Mouse (Mus musculus) heart, embryonic 15.5 days (tissue): ENCODE measurements around the gene Wdr62. TPM values are rescaled to one million over a fixed set of nuclear protein-coding genes. Genes with fewer than 3 reads are reported as not detected.
A peak's percentile ranks its signal among the peaks of the same experiment; 100 is the strongest.

Experiments used
- ATAC-seq: fragments of 200-750 bp; cut with Nextera tagmentation; replicated peaks from 2 replicates; pipeline ENCODE4 v1.8.0; 2017; ENCODE audit warnings: low read depth, moderate TSS enrichment; ENCODE audit not compliant: insufficient number of reproducible peaks, insufficient read depth, low FRiP score
- H3K27ac ChIP-seq: fragments of 300-500 bp; sonication (generic); 2 replicates; pipeline ENCODE4 v1.5.1; 2015; ENCODE audit warnings: mild to moderate bottlenecking, inconsistent platforms
- H3K27me3 ChIP-seq: fragments of 300-500 bp; sonication (generic); 2 replicates; pipeline ENCODE4 v1.6.1; 2015; ENCODE audit warnings: inconsistent platforms
- H3K36me3 ChIP-seq: fragments of 300-500 bp; sonication (generic); 2 replicates; pipeline ENCODE4 v1.6.1; 2015; ENCODE audit warnings: mild to moderate bottlenecking, inconsistent platforms
- H3K4me1 ChIP-seq: fragments of 300-500 bp; sonication (generic); replicated peaks from 2 replicates; pipeline ENCODE4 v1.6.1; 2015; ENCODE audit warnings: inconsistent platforms
- H3K4me2 ChIP-seq: fragments of 300-500 bp; sonication (generic); 2 replicates; pipeline ENCODE4 v1.6.1; 2015; ENCODE audit warnings: inconsistent platforms, mild to moderate bottlenecking, moderate library complexity
- H3K4me3 ChIP-seq: fragments of 300-500 bp; sonication (generic); 2 replicates; pipeline ENCODE4 v1.5.1; 2015; ENCODE audit warnings: mild to moderate bottlenecking, inconsistent platforms
- H3K9ac ChIP-seq: fragments of 300-500 bp; sonication (generic); 2 replicates; pipeline ENCODE4 v1.6.1; 2015; ENCODE audit warnings: mild to moderate bottlenecking, inconsistent platforms
- H3K9me3 ChIP-seq: fragments of 300-500 bp; sonication (generic); replicated peaks from 2 replicates; pipeline ENCODE4 v1.6.1; 2016; ENCODE audit warnings: inconsistent platforms
- WGBS: fragments of 180-500 bp; shearing (Covaris S2); methylation state at CpG from one replicate; pipeline ENCODE4 v1.1.7; 2015; ENCODE audit warnings: mixed read lengths; 5-methylcytosine and 5-hydroxymethylcytosine counted together
- polyA plus RNA-seq: library from polyadenylated mRNA; unstranded; fragments of >200 nt; fragmentation: Nextera tagmentation; extraction: Ambion mirVana; gene quantifications from 2 replicates; pipeline ENCODE4 v1.2.1, GENCODE M21; 2015

Gene Wdr62
- 6.7 and 8.6 TPM in 2 replicates for polyA plus RNA-seq

- peak; percentile 94 for ATAC-seq
- H3K4me3 ChIP-seq = peak within 1 kb of the TSS; percentile 96
- H3K4me2 ChIP-seq = peak within 1 kb of the TSS; percentile 93
- H3K36me3 ChIP-seq = no peaks in the 10 kb centered on the region
- no peaks in the 10 kb centered on the region for H3K27me3 ChIP-seq
- H3K9ac ChIP-seq = peak within 1 kb of the TSS; percentile 64
- H3K4me1 ChIP-seq = peaks cover 21% of the 10 kb centered on the region
- peak within 1 kb of the TSS; percentile 99 for H3K27ac ChIP-seq
- WGBS = under 1% methylated on average over 49 of the region's 49 CpGs
- H3K9me3 ChIP-seq = no peaks in the 10 kb centered on the region
Observed at GRCm38 (mm10) chr7:30279951-30280669, at the start of gene Wdr62, which contains the start of gene Thap8. Gene Wdr62 (minus strand): TSS chr7:30280419. Gene Thap8 (plus strand): TSS chr7:30280094.

GRCm38 (mm10) chr7:30328379-30328778, 48.2 kb upstream of the Wdr62 start:
- no peak for ATAC-seq
- Histone ChIP-seq H3K4me2 (no peak overlapping the region), H3K27me3 (no peaks in the 10 kb centered on the region), H3K36me3 (no peaks in the 10 kb centered on the region), H3K27ac (no peak overlapping the region), H3K4me3 (no peak overlapping the region), H3K9me3 (no peaks in the 10 kb centered on the region), H3K4me1 (peaks cover 27% of the 10 kb centered on the region), H3K9ac (no peak overlapping the region)
- WGBS = 52% methylated on average over 10 of the region's 10 CpGs

GRCm38 (mm10) chr7:30327140-30327539, 46.9 kb upstream of the Wdr62 start:
- Histone ChIP-seq H3K9me3 (no peaks in the 10 kb centered on the region), H3K36me3 (no peaks in the 10 kb centered on the region), H3K4me2 (no peak overlapping the region), H3K27ac (peak overlapping the region; percentile 73), H3K27me3 (no peaks in the 10 kb centered on the region), H3K4me1 (peaks cover 22% of the 10 kb centered on the region), H3K9ac (no peak overlapping the region), H3K4me3 (no peak overlapping the region)
- no peak for ATAC-seq
- 46% methylated on average over 15 of the region's 15 CpGs for WGBS

GRCm38 (mm10) chr7:30326427-30326826, 46.2 kb upstream of the Wdr62 start:
- Histone ChIP-seq H3K4me2 (no peak overlapping the region), H3K27ac (no peak overlapping the region)

GRCm38 (mm10) chr7:30325364-30325763, 45.1 kb upstream of the Wdr62 start:
- WGBS = 47% methylated on average over 2 of the region's 2 CpGs
- no peaks in the 10 kb centered on the region for H3K36me3 ChIP-seq
- H3K27me3 ChIP-seq = no peaks in the 10 kb centered on the region
- no peak overlapping the region for H3K4me3 ChIP-seq
- H3K4me1 ChIP-seq = peaks cover 27% of the 10 kb centered on the region
- H3K27ac ChIP-seq = no peak overlapping the region
- ATAC-seq = no peak
- no peak overlapping the region for H3K9ac ChIP-seq
- H3K4me2 ChIP-seq = no peak overlapping the region
- H3K9me3 ChIP-seq = no peaks in the 10 kb centered on the region

More at GRCm38 (mm10) chr7:30326427-30326826, 46.2 kb upstream of the Wdr62 start:
- H3K36me3 ChIP-seq = no peaks in the 10 kb centered on the region
- H3K4me3 ChIP-seq = no peak overlapping the region
- no peaks in the 10 kb centered on the region for H3K9me3 ChIP-seq
- no peak overlapping the region for H3K9ac ChIP-seq
- ATAC-seq = no peak
- H3K27me3 ChIP-seq = no peaks in the 10 kb centered on the region
- peaks cover 17% of the 10 kb centered on the region for H3K4me1 ChIP-seq

DNA sequence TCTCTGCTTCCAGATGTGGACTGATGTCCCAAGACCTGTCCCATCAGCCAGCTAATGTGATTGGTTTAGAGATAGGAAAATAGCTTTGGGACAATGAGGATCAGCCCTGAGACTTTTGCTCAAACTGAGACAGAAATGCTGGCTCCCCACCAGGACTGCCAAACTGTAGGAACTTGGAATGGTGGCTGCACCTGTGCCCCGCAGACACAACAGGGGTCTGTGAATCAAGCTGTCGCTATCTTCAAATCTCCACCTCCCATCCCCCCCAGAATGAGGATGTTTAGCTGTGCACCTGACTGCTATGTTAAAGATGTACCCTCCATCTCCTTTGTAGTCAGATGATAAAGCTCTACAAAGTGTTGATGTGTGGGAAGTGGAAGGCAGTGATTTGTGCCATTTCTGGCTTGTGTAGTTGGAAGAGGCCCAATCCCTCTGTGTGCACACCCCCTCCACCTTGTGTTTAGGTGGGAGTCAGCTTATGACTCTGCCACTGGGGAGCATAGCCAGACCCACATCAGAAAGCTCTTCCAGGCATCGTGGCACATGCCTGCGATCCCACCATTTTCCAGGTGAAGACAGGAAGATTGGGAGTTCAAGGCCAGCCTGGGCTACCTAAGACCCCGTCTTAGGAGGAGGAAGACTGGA, 44.2 kb upstream of the Wdr62 start:
- Histone ChIP-seq H3K9me3 (no peaks in the 10 kb centered on the region), H3K27me3 (no peaks in the 10 kb centered on the region), H3K4me3 (no peak overlapping the region), H3K4me2 (no peak overlapping the region), H3K4me1 (peaks cover 27% of the 10 kb centered on the region), H3K9ac (no peak overlapping the region), H3K36me3 (no peaks in the 10 kb centered on the region), H3K27ac (no peak overlapping the region)
- 77% methylated on average over 5 of the region's 5 CpGs for WGBS
- ATAC-seq = no peak

GRCm38 (mm10) chr7:30323795-30324194, 43.6 kb upstream of the Wdr62 start, which contains the start of gene Sdhaf1:
Gene Sdhaf1 (minus strand): TSS chr7:30323895.
- peak within 1 kb of the TSS; percentile 82 for H3K4me3 ChIP-seq
- H3K9ac ChIP-seq = peak within 1 kb of the TSS; percentile 30
- ATAC-seq = no peak
- 76% methylated on average over 3 of the region's 3 CpGs for WGBS
- H3K27me3 ChIP-seq = no peaks in the 10 kb centered on the region
- peak within 1 kb of the TSS; percentile 93 for H3K27ac ChIP-seq
- H3K36me3 ChIP-seq = no peaks in the 10 kb centered on the region
- H3K4me1 ChIP-seq = peaks cover 27% of the 10 kb centered on the region
- peak within 1 kb of the TSS; percentile 86 for H3K4me2 ChIP-seq
- H3K9me3 ChIP-seq = no peaks in the 10 kb centered on the region

DNA sequence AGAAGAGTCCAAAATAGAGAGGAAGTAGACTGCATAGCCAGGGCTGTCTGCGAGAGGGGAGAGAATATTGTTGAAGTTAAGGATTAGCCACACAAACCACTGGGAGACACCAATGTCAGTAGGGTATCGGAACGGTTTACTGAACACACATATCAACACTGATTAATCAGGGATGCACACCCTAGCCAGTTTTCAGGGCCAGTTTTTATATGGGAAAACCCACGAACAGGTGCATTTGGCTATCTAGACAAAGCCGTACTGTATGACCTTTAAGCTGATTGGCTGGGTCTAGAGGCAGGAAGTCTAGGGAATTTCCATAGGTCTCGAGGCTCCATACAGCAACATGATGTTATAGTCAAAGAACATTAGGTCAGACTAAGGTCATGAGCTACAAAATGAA, 42.6 kb upstream of the Wdr62 start:
- WGBS = 24% methylated on average over 6 of the region's 6 CpGs
- Histone ChIP-seq H3K27me3 (no peaks in the 10 kb centered on the region), H3K27ac (peak overlapping the region; percentile 93), H3K36me3 (no peaks in the 10 kb centered on the region), H3K4me2 (peak overlapping the region; percentile 86), H3K4me3 (peak overlapping the region; percentile 82), H3K4me1 (peaks cover 27% of the 10 kb centered on the region), H3K9ac (peak overlapping the region; percentile 30), H3K9me3 (no peaks in the 10 kb centered on the region)
- ATAC-seq = no peak

GRCm38 (mm10) chr7:30322285-30322667, 42.1 kb upstream of the Wdr62 start:
- no peaks in the 10 kb centered on the region for H3K36me3 ChIP-seq
- H3K27ac ChIP-seq = peak overlapping the region; percentile 93
- peak overlapping the region; percentile 86 for H3K4me2 ChIP-seq
- no peaks in the 10 kb centered on the region for H3K27me3 ChIP-seq
- WGBS = under 1% methylated on average over 20 of the region's 20 CpGs
- no peaks in the 10 kb centered on the region for H3K9me3 ChIP-seq
- peak; percentile 98 for ATAC-seq
- peaks cover 24% of the 10 kb centered on the region for H3K4me1 ChIP-seq
- peak overlapping the region; percentile 82 for H3K4me3 ChIP-seq
- peak overlapping the region; percentile 89 for H3K9ac ChIP-seq

DNA sequence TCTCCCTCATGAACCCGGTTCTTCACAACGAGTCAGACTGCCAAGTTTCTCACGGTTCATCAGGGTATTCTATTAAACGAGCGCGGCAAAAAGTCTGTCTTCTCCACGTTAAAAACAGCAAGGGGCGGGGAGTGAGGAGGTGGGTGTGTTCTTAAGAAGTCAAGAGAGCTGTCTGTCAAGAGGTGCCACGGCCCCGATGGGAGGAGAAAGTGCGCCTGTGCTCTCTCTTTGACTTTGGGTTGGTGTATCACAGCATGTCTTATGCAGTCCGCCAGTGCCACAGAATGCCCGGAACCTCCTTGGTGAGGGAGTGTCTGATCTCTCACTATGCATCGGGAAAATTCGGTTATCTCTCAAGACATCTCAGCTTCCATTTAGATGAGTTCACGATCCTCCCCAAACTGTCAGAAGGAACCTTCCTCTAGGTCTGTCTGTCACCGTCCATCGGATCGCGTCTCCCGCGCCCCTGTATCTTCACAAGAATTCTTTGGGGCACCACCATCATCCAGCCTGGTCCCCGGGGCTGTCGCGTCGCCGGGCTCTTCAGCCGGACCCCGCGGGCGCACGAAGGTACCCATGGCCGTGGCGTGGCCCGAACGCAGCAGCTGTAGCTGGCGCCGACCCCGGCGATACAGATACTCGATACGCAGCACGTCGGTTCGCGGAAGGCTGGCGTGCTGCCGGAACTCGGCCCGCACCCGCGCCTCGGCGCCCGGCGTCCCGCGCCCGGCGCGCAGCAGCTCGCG, 41.5 kb upstream of the Wdr62 start, which contains the start of gene E130208F15Rik:
Gene E130208F15Rik, plus strand, starts transcription at position 202 of the 746 bp plus-strand sequence.
- Histone ChIP-seq H3K4me3 (peak within 1 kb of the TSS; percentile 82), H3K4me2 (peak within 1 kb of the TSS; percentile 86), H3K36me3 (no peaks in the 10 kb centered on the region), H3K27ac (peak within 1 kb of the TSS; percentile 93), H3K9me3 (no peaks in the 10 kb centered on the region), H3K4me1 (peaks cover 20% of the 10 kb centered on the region), H3K27me3 (no peaks in the 10 kb centered on the region), H3K9ac (peak within 1 kb of the TSS; percentile 89)
- ATAC-seq = peak; percentile 54
- WGBS = under 1% methylated on average over 63 of the region's 63 CpGs

GRCm38 (mm10) chr7:30320946-30321345, 40.7 kb upstream of the Wdr62 start:
- no peaks in the 10 kb centered on the region for H3K9me3 ChIP-seq
- no peak overlapping the region for H3K27ac ChIP-seq
- H3K9ac ChIP-seq = 0 out of 2 replicates have a peak overlapping the region, but pooled peaks have one; percentile 89
- peak overlapping the region; percentile 82 for H3K4me3 ChIP-seq
- H3K4me2 ChIP-seq = peak overlapping the region; percentile 86
- WGBS = 76% methylated on average over 2 of the region's 2 CpGs
- H3K4me1 ChIP-seq = peaks cover 20% of the 10 kb centered on the region
- ATAC-seq = no peak
- no peaks in the 10 kb centered on the region for H3K36me3 ChIP-seq
- H3K27me3 ChIP-seq = no peaks in the 10 kb centered on the region
